ENCODE assay signal across 8 mouse cellular contexts in the genomic region with DNA sequence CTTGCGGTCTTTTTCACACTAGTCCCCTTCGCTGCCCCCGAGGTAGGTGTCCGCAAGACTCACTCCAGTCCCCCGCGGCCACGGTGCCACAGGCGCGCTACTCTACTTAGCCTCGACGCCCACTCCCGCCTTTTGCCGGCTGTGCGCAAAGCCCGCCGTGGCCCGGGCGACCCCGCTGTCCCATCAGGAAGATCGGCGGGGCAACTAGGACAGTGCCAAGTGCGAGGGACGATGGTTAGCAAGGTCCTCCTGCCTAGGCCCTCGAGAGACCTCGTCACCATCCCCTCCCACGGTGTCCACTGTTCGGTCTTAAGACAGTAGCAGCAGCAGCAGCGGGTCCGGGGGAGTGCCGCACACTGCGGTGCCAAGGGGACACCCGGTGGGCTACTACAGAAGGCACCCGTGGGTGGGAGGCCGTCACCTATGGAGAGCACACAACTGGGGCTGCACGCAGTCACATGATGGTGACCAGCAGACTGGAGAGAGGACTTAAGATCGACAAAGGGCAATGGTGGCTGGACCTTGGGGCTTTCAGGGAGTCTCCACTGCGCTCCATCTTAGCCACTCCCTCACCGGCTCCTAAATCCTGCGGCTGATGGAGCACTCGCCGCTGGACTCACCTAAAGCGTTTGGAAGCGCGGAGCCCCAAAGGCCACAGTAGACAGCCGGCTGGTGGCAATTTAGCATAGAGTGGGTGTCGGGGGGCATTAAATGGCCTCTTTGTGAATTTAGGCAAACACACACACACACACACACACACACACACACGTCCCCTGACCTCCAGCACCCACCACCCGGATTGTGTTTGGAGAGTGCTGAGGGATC. TPM values are rescaled to one million over a fixed set of nuclear protein-coding genes. Genes with fewer than 3 reads are reported as not detected.
DNase-seq lines count a peak whose midpoint lies in the region; ATAC-seq and TF ChIP-seq lines count a peak whose summit lies in the region.

No protein-coding gene starts in this region.

- no peak for TF ChIP-seq CTCF in layer of hippocampus, adult 2 months (conservative IDR thresholded peaks at IDR 0.05)
- TF ChIP-seq CTCF in heart, postnatal 0 days (IDR thresholded peaks at IDR 0.05; ENCODE audit: low read depth), result no peak

- peaks cover 42% of the 10 kb centered on the region for H3K4me1 ChIP-seq in heart, postnatal 0 days (ENCODE audit: control insufficient read depth, insufficient read depth)
- peaks cover 16% of the 10 kb centered on the region for H3K4me1 ChIP-seq in neural tube, embryonic 12.5 days

- 11% methylated on average over 48 of the region's 48 CpGs for WGBS in heart, postnatal 0 days
- WGBS in neural tube, embryonic 12.5 days, result under 1% methylated on average over 48 of the region's 48 CpGs

- peak overlapping the region; percentile 97 for H3K27ac ChIP-seq in layer of hippocampus, adult 2 months
- peak overlapping the region; percentile 30; the same call in 1 of the 2 replicates for H3K27ac ChIP-seq in heart, postnatal 0 days (ENCODE audit: low read depth)
- H3K27ac ChIP-seq in neural tube, embryonic 12.5 days, result no peak overlapping the region

- peaks cover 70% of the 10 kb centered on the region for H3K27me3 ChIP-seq in heart, postnatal 0 days (ENCODE audit: control insufficient read depth, insufficient read depth, low read length)
- peaks cover 100% of the 10 kb centered on the region for H3K27me3 ChIP-seq in neural tube, embryonic 12.5 days (replicated peaks)

- peak overlapping the region; percentile 57 for H3K4me3 ChIP-seq in layer of hippocampus, adult 2 months
- H3K4me3 ChIP-seq in heart, postnatal 0 days (ENCODE audit: low read depth, low read length), result peak overlapping the region; percentile 39
- H3K4me3 ChIP-seq in neural tube, embryonic 12.5 days, result no peak overlapping the region

- no peak for DNase-seq in layer of hippocampus, adult 2 months (ENCODE audit: low spot score in 2 of 2)
- DNase-seq in layer of hippocampus, adult 11-12 months (ENCODE audit: low spot score), result no peak
- peak; percentile 77 for DNase-seq in cerebellum, adult 9-11 months
- no peak for DNase-seq in heart, postnatal 0 days (ENCODE audit: low spot score)
- no peak for DNase-seq in thymus, postnatal 10 days (ENCODE audit: low spot score in 2 of 2)
- no peak for DNase-seq in gastrocnemius, postnatal 4 days (ENCODE audit: low spot score in 2 of 2)

- no peaks in the 10 kb centered on the region for H3K9me3 ChIP-seq in heart, postnatal 0 days (replicated peaks; ENCODE audit: control insufficient read depth, low read length)
- no peaks in the 10 kb centered on the region for H3K9me3 ChIP-seq in neural tube, embryonic 12.5 days

- no peak for ATAC-seq in heart, postnatal 0 days (ENCODE audit: insufficient read depth, low read depth)
- ATAC-seq in neural tube, embryonic 12.5 days (ENCODE audit: low FRiP score, low read depth), result no peak
- ATAC-seq in inflammation-experienced regulatory T-cells, adult 6 months, result no peak

- no peak for TF ChIP-seq EP300 in heart, postnatal 0 days (IDR thresholded peaks at IDR 0.05; ENCODE audit: low read depth)

- no peaks in the 10 kb centered on the region for H3K36me3 ChIP-seq in heart, postnatal 0 days (replicated peaks; ENCODE audit: control insufficient read depth, insufficient read depth, low read length)
- no peaks in the 10 kb centered on the region for H3K36me3 ChIP-seq in neural tube, embryonic 12.5 days

- peak overlapping the region; percentile 59 for H3K4me2 ChIP-seq in heart, postnatal 0 days (ENCODE audit: low read depth, low read length)
- peak overlapping the region; percentile 10; the same call in 1 of the 2 replicates for H3K4me2 ChIP-seq in neural tube, embryonic 12.5 days (replicated peaks)

- peak overlapping the region; percentile 22; the same call in 1 of the 2 replicates for H3K9ac ChIP-seq in heart, postnatal 0 days (replicated peaks; ENCODE audit: low read depth, low read length)
- no peak overlapping the region for H3K9ac ChIP-seq in neural tube, embryonic 12.5 days

RNA-seq across cellular contexts. Expression of gene Nfix, which starts 15.3 kb away (rescaled TPM):
- 100 to 1,000 TPM; 408 to 482 TPM for total RNA-seq in layer of hippocampus, adult 2 months (2021)
- 41.9 and 48.5 TPM in 2 replicates for total RNA-seq in heart, postnatal 0 days (2014; rRNA removed; ENCODE audit: low replicate concordance)
- 18.2 TPM in 2 replicates for polyA plus RNA-seq in heart, postnatal 0 days (2015; fragmentation: Nextera tagmentation; extraction: Ambion mirVana)
- polyA plus RNA-seq in neural tube, embryonic 12.5 days (2016; fragmentation: Nextera tagmentation; extraction: Ambion mirVana), result 8.4 and 11.2 TPM in 2 replicates
- polyA plus RNA-seq in inflammation-experienced regulatory T-cells, adult 6 months (2017; shearing (Covaris generic)), result 1 to 10 TPM in 2 of 3 experiments, under 1 TPM in 1; 0.92 to 6.3 (median 3.1) TPM
- 100 to 1,000 TPM; 517 to 591 TPM for total RNA-seq in gastrocnemius, postnatal 4 days (2021)

RNA-seq across cellular contexts. Expression of gene Dand5, which starts 37.7 kb away (rescaled TPM):
- 10 to 100 TPM; 11.9 TPM for total RNA-seq in layer of hippocampus, adult 2 months (2021)
- 2.1 and 15.4 TPM in 2 replicates for total RNA-seq in heart, postnatal 0 days (2014; rRNA removed; ENCODE audit: low replicate concordance)
- polyA plus RNA-seq in heart, postnatal 0 days (2015; fragmentation: Nextera tagmentation; extraction: Ambion mirVana), result 6.2 and 8.0 TPM in 2 replicates
- polyA plus RNA-seq in neural tube, embryonic 12.5 days (2016; fragmentation: Nextera tagmentation; extraction: Ambion mirVana), result 6.5 and 8.3 TPM in 2 replicates
- 1 to 10 TPM; 4.7 to 5.6 (median 5.4) TPM for polyA plus RNA-seq in inflammation-experienced regulatory T-cells, adult 6 months (2017; shearing (Covaris generic))
- total RNA-seq in gastrocnemius, postnatal 4 days (2021), result 1 to 10 TPM; 6.3 to 6.8 TPM

RNA-seq across cellular contexts. Expression of gene Gadd45gip1, which starts 46.4 kb away (rescaled TPM):
- 10 to 100 TPM; 23.3 to 26.1 TPM for total RNA-seq in layer of hippocampus, adult 2 months (2021)
- 47.1 and 49.8 TPM in 2 replicates for total RNA-seq in heart, postnatal 0 days (2014; rRNA removed; ENCODE audit: low replicate concordance)
- 48.1 and 50.0 TPM in 2 replicates for polyA plus RNA-seq in heart, postnatal 0 days (2015; fragmentation: Nextera tagmentation; extraction: Ambion mirVana)
- 39.7 and 40.1 TPM in 2 replicates for polyA plus RNA-seq in neural tube, embryonic 12.5 days (2016; fragmentation: Nextera tagmentation; extraction: Ambion mirVana)
- 10 to 100 TPM; 14.6 to 16.7 (median 16.1) TPM for polyA plus RNA-seq in inflammation-experienced regulatory T-cells, adult 6 months (2017; shearing (Covaris generic))
- total RNA-seq in gastrocnemius, postnatal 4 days (2021), result 10 to 100 TPM; 33.3 to 36.0 TPM

RNA-seq across cellular contexts. Expression of gene Rad23a, which starts 55.6 kb away (rescaled TPM):
- total RNA-seq in layer of hippocampus, adult 2 months (2021), result 10 to 100 TPM; 63.4 to 75.9 TPM
- 89.2 and 126 TPM in 2 replicates for total RNA-seq in heart, postnatal 0 days (2014; rRNA removed; ENCODE audit: low replicate concordance)
- polyA plus RNA-seq in heart, postnatal 0 days (2015; fragmentation: Nextera tagmentation; extraction: Ambion mirVana), result 111 and 125 TPM in 2 replicates
- 89.7 and 94.8 TPM in 2 replicates for polyA plus RNA-seq in neural tube, embryonic 12.5 days (2016; fragmentation: Nextera tagmentation; extraction: Ambion mirVana)
- 100 to 1,000 TPM; 128 to 152 (median 145) TPM for polyA plus RNA-seq in inflammation-experienced regulatory T-cells, adult 6 months (2017; shearing (Covaris generic))
- 100 to 1,000 TPM; 121 to 123 TPM for total RNA-seq in gastrocnemius, postnatal 4 days (2021)
